Mouse (Mus musculus) testis, adult 2 months (tissue): Measurements from ENCODE around the gene Hspa4.

Experiments
- CTCF ChIP-seq: fragments of 200-500 bp; IDR thresholded peaks from 2 replicates; pipeline ENCODE4 v1.5.1; 2012; ENCODE audit warnings: low read depth, mild to moderate bottlenecking, inconsistent platforms, low read length, moderate library complexity; ENCODE audit not compliant: control insufficient read depth, insufficient read depth, insufficient replicate concordance
- POLR2A ChIP-seq: fragments of 200-500 bp; IDR thresholded peaks from 2 replicates; pipeline ENCODE4 v1.6.1; 2012; ENCODE audit warnings: low read depth, mild to moderate bottlenecking, inconsistent platforms, low read length, moderate library complexity; ENCODE audit not compliant: control insufficient read depth

DNA sequence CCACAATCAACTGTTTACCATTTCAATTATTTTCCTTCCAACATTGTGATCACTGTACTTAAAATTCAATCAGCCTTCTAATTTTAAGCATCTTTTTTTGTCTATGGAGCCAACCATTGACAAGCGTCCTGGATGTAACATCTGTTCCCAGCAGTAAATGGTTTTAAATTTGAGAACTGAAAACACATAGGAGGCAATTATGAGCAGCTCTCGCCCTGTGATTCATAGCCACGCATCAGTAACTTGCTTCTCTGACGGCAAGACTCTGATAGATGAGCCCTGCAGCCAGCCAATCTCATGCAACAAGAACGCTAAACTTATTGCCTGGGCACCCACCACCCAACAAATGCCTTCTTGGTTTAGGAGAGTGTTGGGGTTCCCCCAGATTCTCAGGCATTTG is 68.4 kb downstream of the Hspa4 start:
- TF ChIP-seq POLR2A (no peak), CTCF (no peak)
